Mouse (Mus musculus) cerebellum, adult 2 months (tissue): Measurements from ENCODE around the gene Dock9. TPM values are rescaled to one million over a fixed set of nuclear protein-coding genes. Genes with fewer than 3 reads are reported as not detected.

Experiments
- DNase-seq, 2 experiments: peaks; one replicate each; pipeline ENCODE4 v3.0.0; 2021
- H3K27ac ChIP-seq: fragments of 200-500 bp; 2 replicates; pipeline ENCODE4 v1.5.1; 2012; ENCODE audit warnings: low read length, control low read depth, inconsistent platforms; ENCODE audit not compliant: insufficient read depth
- H3K27me3 ChIP-seq: fragments of 200-500 bp; 2 replicates; pipeline ENCODE4 v1.6.1; 2012; ENCODE audit warnings: inconsistent platforms, mild to moderate bottlenecking, low read length, moderate library complexity; ENCODE audit not compliant: control insufficient read depth, insufficient read depth
- H3K4me1 ChIP-seq: fragments of 200-500 bp; 2 replicates; pipeline ENCODE4 v1.6.1; 2011; ENCODE audit warnings: low read length; ENCODE audit not compliant: control insufficient read depth, insufficient read depth
- H3K4me3 ChIP-seq: fragments of 200-500 bp; replicated peaks from 2 replicates; pipeline ENCODE3; 2011; ENCODE audit warnings: mild to moderate bottlenecking, low read depth, low read length, control low read depth; ENCODE audit not compliant: insufficient read depth
- CTCF ChIP-seq: fragments of 200-500 bp; IDR thresholded peaks from 2 replicates; pipeline ENCODE4 v1.5.1; 2011; ENCODE audit warnings: low read depth, mild to moderate bottlenecking, control low read depth, low read length, moderate library complexity, borderline replicate concordance; ENCODE audit not compliant: insufficient read depth
- POLR2A ChIP-seq: fragments of 200-500 bp; IDR thresholded peaks from 2 replicates; pipeline ENCODE4 v1.6.1; 2011; ENCODE audit warnings: low read length, control low read depth, borderline replicate concordance; ENCODE audit not compliant: insufficient read depth
- WGBS: fragments of 180-500 bp; shearing (Covaris S2); methylation state at CpG from one replicate; pipeline ENCODE4 v1.1.7; 2018; 5-methylcytosine and 5-hydroxymethylcytosine counted together
- polyA plus RNA-seq: library from polyadenylated mRNA; depleted of rRNA; stranded (reverse); fragments of >200 nt; gene quantifications from 2 replicates; pipeline ENCODE4 v1.2.3, GENCODE M21; 2012; rRNA removed

The Dock9 gene
- polyA plus RNA-seq, result 140 TPM in 2 replicates

DNA sequence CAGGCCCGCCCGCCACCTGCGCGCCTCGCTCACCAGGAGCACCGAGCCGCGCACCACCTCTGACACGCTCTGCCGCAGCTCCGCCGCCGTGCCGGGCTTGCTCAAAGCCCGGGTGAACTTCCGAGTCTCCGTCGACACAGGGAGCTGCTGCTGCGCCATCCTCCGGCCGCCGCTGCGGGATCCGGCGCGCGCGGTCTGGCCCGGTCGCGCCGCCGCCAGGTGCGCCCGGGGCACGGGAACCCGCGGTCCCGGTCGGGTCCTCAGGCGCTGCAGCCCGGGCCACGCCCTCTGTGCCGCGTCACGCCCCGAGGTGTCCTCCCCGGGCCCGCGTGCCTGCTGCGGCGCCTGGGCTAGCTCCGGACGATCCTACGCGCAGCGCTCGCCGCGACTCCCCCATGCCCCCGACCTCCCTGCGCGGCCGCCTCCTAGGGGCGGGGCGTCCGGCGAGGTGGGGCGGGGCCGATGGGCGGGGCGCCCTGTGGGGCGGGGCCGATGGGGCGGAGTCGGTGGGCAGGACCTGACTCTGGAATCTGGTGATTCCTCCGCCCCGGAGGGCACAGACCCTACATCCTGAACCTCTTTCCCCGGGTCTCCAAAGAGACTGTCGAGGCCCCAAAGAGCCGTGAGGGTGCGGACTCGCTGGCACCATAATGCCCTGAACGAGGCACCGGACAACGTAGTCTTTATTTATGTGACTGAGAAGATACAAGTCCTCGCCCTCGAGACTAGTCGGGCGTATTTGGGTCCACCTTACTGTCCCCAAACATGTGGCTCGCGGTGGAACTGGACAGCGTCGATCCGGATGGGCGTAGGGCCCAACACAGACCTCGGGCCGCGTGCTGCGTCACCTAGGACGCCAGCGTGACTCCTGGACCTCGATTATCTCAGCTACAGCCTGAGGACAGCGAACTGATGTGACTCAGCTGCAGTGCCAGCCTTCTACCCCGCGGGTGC is at the start of gene Dock9:
Gene Dock9, minus strand, starts transcription at position 381 of the 954 bp plus-strand sequence.
- peak; percentile 91 to 92 for DNase-seq
- no peaks in the 10 kb centered on the region for H3K27me3 ChIP-seq
- TF ChIP-seq POLR2A (peak; percentile 59; the same call in 1 of the 2 replicates), CTCF (no peak)
- H3K4me1 ChIP-seq, result peaks cover 8% of the 10 kb centered on the region
- under 1% methylated on average over 104 of the region's 106 CpGs for WGBS
- H3K27ac ChIP-seq, result peak within 1 kb of the TSS; percentile 92
- peak within 1 kb of the TSS; percentile 89 for H3K4me3 ChIP-seq

- H3K4me1 ChIP-seq, result no peaks in the 10 kb centered on the region
- no peak for DNase-seq
- WGBS, result 61% methylated on average over 8 of the region's 8 CpGs
- TF ChIP-seq POLR2A, result no peak
- no peak for TF ChIP-seq CTCF
- H3K4me3 ChIP-seq, result no peak overlapping the region
- H3K27ac ChIP-seq, result no peak overlapping the region
- no peaks in the 10 kb centered on the region; the same call in 1 of the 2 replicates for H3K27me3 ChIP-seq
Observed at GRCm38 (mm10) chr14:121844486-121844885, 46.8 kb upstream of the Dock9 start.

- Histone ChIP-seq H3K4me1 (no peaks in the 10 kb centered on the region), H3K4me3 (no peak overlapping the region), H3K27me3 (no peaks in the 10 kb centered on the region; the same call in 1 of the 2 replicates), H3K27ac (no peak overlapping the region)
- DNase-seq, result no peak
- 80% methylated on average over 8 of the region's 8 CpGs for WGBS
- TF ChIP-seq POLR2A (no peak), CTCF (no peak)
Observed at GRCm38 (mm10) chr14:121840217-121840616, 42.6 kb upstream of the Dock9 start.

DNA sequence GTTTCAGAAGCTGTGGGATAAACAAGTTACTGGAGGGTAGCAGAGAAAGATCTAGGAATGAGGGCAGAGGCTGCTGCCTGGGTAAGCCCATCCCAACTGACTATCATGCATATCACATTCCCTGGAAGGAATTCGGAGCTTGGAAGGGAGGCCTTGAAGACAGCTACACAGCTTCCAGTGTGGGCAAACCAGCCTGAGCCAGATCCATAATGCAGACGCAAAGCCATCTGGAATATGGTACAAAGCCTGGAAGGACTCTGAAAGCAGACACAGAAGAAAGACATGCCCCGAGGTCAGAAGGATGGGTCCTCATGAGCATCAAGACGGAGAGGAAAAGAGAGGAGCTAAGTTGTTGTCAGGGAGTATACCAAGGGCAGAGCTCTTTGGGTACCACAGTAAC is 40.5 kb upstream of the Dock9 start:
- 85% methylated on average over 4 of the region's 4 CpGs for WGBS
- no peak for DNase-seq
- H3K4me1 ChIP-seq, result peaks cover 3% of the 10 kb centered on the region
- no peak overlapping the region for H3K4me3 ChIP-seq
- TF ChIP-seq CTCF, result no peak
- no peak for TF ChIP-seq POLR2A
- no peak overlapping the region for H3K27ac ChIP-seq
- H3K27me3 ChIP-seq, result no peaks in the 10 kb centered on the region; the same call in 1 of the 2 replicates

DNA sequence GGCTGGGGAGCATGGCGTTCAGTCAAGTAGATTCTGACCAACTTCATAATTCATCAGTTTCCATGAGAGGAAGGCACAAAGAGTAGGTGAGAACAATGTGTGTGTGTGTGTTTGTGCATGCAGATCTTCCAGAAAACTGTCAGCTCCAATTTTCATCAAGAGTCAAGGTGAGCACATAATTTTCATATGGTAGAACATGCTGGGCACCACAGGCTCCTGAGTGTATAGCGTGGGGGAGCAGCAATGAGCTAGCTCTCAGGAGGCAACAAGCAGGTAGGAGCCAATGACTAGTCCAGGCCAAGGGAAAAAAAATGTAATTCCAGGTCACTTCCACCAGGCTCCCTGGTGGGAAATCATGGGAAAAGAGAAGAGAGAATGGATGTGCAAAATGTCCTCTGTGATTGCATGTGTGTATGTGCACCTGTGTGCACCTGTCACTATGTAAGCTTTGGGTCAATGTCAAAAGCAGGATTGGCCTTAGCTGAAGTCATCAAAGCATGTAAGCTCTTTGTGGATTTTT is 35.4 kb upstream of the Dock9 start:
- WGBS, result 19% methylated on average over 2 of the region's 2 CpGs
- Histone ChIP-seq H3K4me1 (peaks cover 9% of the 10 kb centered on the region), H3K4me3 (no peak overlapping the region), H3K27ac (peak overlapping the region; percentile 86; the same call in 1 of the 2 replicates), H3K27me3 (no peaks in the 10 kb centered on the region)
- DNase-seq, result peak; percentile 66 to 90
- no peak for TF ChIP-seq CTCF
- TF ChIP-seq POLR2A, result no peak

DNA sequence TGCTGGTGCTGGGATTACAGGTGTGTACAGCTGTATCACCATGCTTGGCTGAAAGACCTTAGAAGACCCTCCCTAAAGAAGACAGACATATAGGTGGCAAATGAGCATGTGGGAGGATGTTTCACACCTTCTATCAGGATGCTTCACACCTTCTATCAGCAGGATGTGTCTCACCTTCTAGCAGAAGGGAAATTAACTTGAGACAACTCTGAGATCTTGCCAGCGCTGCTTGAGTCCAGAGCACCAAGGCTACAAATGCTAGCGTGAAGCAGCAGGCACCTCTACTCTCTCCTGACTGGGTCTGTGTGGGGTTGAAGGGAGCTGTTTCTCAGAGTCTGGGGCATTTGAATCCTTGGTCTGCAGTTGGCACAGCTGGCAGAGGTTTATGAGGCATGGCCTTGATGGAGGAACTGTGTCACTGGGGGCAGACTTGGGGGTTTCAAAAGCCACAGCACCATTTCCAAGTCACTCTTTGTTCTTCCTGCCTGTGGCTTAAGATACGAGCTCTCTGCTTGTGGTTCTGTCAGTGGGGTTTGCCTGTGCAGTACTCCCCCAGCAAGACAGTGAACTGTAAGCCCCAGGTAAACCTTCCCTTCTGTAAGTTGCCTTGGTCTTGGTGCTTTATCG is 32.3 kb upstream of the Dock9 start:
- TF ChIP-seq CTCF (no peak), POLR2A (no peak)
- Histone ChIP-seq H3K27me3 (no peaks in the 10 kb centered on the region), H3K4me3 (no peak overlapping the region), H3K27ac (no peak overlapping the region), H3K4me1 (peaks cover 23% of the 10 kb centered on the region)
- no peak for DNase-seq
- 87% methylated on average over 4 of the region's 4 CpGs for WGBS

DNA sequence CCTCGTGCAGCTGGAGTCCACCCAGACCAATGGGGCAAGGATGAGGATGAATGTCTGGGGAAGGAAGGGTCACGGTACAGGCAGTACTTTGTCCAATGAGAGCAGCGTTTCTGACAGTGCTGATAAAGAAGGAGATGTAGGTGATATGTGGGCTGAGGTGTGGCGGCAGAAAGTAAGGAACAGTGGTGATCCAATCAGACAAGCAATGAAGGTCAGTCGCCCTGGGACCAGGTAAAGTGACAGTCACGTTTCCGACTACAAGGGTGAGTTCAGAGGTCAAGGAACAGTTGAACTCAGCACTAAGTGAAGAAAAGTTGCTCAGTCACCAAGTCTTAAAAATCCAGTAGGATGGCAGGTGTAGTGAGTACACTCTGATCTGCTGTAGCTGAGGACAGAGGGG is 29.5 kb upstream of the Dock9 start:
- TF ChIP-seq CTCF, result no peak
- no peak for TF ChIP-seq POLR2A
- DNase-seq, result peak; percentile 19 to 29
- peaks cover 22% of the 10 kb centered on the region for H3K4me1 ChIP-seq
- no peaks in the 10 kb centered on the region for H3K27me3 ChIP-seq
- peak overlapping the region; percentile 79 for H3K27ac ChIP-seq
- WGBS, result 83% methylated on average over 7 of the region's 7 CpGs
- H3K4me3 ChIP-seq, result no peak overlapping the region
